Mouse (Mus musculus) MEL (cell line): ENCODE measurements around the gene Nat8f4. TPM values are rescaled to one million over a fixed set of nuclear protein-coding genes. Genes with fewer than 3 reads are reported as not detected.

Source experiments
- DNase-seq: peaks from one replicate; pipeline ENCODE4 v3.0.0; 2011; ENCODE audit warnings: low read depth, low spot score
- H3K27ac ChIP-seq: 2 replicates; pipeline ENCODE4 v1.5.1; 2012; ENCODE audit warnings: low read depth, mild to moderate bottlenecking, control low read depth, low read length, moderate library complexity; ENCODE audit not compliant: control insufficient read depth
- H3K27me3 ChIP-seq, 2 experiments: fragments of 150-350 bp in 1 of 2; sonication (generic) in 1 of 2; 2 replicates each; pipeline ENCODE4 v1.6.1; 2012; ENCODE audit warnings: low read length in 2 of 2, mild to moderate bottlenecking in 2 of 2, improper control_type of control experiment in 1 of 2, moderate library complexity in 1 of 2; ENCODE audit not compliant: insufficient read depth in 2 of 2, control insufficient read depth in 1 of 2
- H3K36me3 ChIP-seq, 2 experiments: 2 replicates each; pipeline ENCODE4 v1.6.1; 2012 to 2014; ENCODE audit warnings: low read length in 2 of 2, improper control_type of control experiment in 1 of 2, inconsistent platforms in 1 of 2, mild to moderate bottlenecking in 1 of 2; ENCODE audit not compliant: insufficient read depth in 2 of 2, control insufficient read depth in 1 of 2
- H3K4me1 ChIP-seq, 2 experiments: fragments of 150-350 bp in 1 of 2; sonication (generic) in 1 of 2; 2 replicates each; pipeline ENCODE4 v1.6.1; 2012; ENCODE audit warnings: low read length in 2 of 2, improper control_type of control experiment in 1 of 2, mild to moderate bottlenecking in 1 of 2; ENCODE audit not compliant: insufficient read depth in 2 of 2, control insufficient read depth in 1 of 2
- H3K4me3 ChIP-seq, 2 experiments: fragments of 150-350 bp in 1 of 2; sonication (generic) in 1 of 2; 2 replicates each; pipeline ENCODE4 v1.5.1; 2012; ENCODE audit warnings: low read depth in 2 of 2, low read length in 2 of 2, mild to moderate bottlenecking in 2 of 2, moderate library complexity in 2 of 2, control low read depth in 1 of 2, improper control_type of control experiment in 1 of 2; ENCODE audit not compliant: control insufficient read depth in 1 of 2, insufficient read depth in 1 of 2
- H3K79me2 ChIP-seq: 2 replicates; pipeline ENCODE4 v1.6.1; 2012; ENCODE audit warnings: mild to moderate bottlenecking, low read length, moderate library complexity; ENCODE audit not compliant: control insufficient read depth, poor library complexity, insufficient read depth
- H3K9ac ChIP-seq: 2 replicates; pipeline ENCODE4 v1.6.1; 2012; ENCODE audit warnings: low read depth, mild to moderate bottlenecking, control low read depth, low read length, moderate library complexity; ENCODE audit not compliant: control insufficient read depth, poor library complexity, severe bottlenecking
- H3K9me3 ChIP-seq: fragments of 150-350 bp; sonication (generic); replicated peaks from 2 replicates; pipeline ENCODE4 v1.6.1; 2012; ENCODE audit warnings: mild to moderate bottlenecking, low read length, improper control_type of control experiment, moderate library complexity; ENCODE audit not compliant: insufficient read depth
- CHD2 ChIP-seq: IDR thresholded peaks from 2 replicates; pipeline ENCODE4 v1.6.1; 2011; ENCODE audit warnings: low read length, improper control_type of control experiment
- E2F4 ChIP-seq: IDR thresholded peaks from 2 replicates; pipeline ENCODE4 v1.6.1; 2011; ENCODE audit warnings: low read depth, low read length, improper control_type of control experiment, borderline replicate concordance
- ELF1 ChIP-seq: IDR thresholded peaks from 2 replicates; pipeline ENCODE4 v1.6.1; 2014; ENCODE audit warnings: low read depth, mild to moderate bottlenecking, inconsistent platforms, low read length, improper control_type of control experiment, moderate library complexity
- ETS1 ChIP-seq: IDR thresholded peaks from 2 replicates; pipeline ENCODE4 v1.6.1; 2012; ENCODE audit warnings: low read depth, mild to moderate bottlenecking, inconsistent platforms, low read length, improper control_type of control experiment, moderate library complexity
- HCFC1 ChIP-seq: IDR thresholded peaks from 2 replicates; pipeline ENCODE4 v1.6.1; 2012; ENCODE audit warnings: low read depth, mild to moderate bottlenecking, inconsistent platforms, low read length, improper control_type of control experiment, moderate library complexity
- KAT2A ChIP-seq: conservative IDR thresholded peaks from 2 replicates; pipeline ENCODE4 v1.6.1; 2012; ENCODE audit warnings: low read depth, low read length, improper control_type of control experiment, inconsistent platforms
- MAFK ChIP-seq: IDR thresholded peaks from 2 replicates; pipeline ENCODE4 v1.6.1; 2011; ENCODE audit warnings: low read depth, mild to moderate bottlenecking, low read length, improper control_type of control experiment, borderline replicate concordance
- MEF2A ChIP-seq: IDR thresholded peaks from 2 replicates; pipeline ENCODE4 v1.6.1; 2014; ENCODE audit warnings: low read depth, mild to moderate bottlenecking, inconsistent platforms, low read length, improper control_type of control experiment; ENCODE audit not compliant: poor library complexity, insufficient replicate concordance, severe bottlenecking; ENCODE audit errors: extremely low read depth
- NRF1 ChIP-seq: IDR thresholded peaks from 2 replicates; pipeline ENCODE4 v1.6.1; 2014; ENCODE audit warnings: low read depth, mild to moderate bottlenecking, inconsistent platforms, low read length, improper control_type of control experiment, moderate library complexity; ENCODE audit not compliant: poor library complexity, insufficient read depth, severe bottlenecking
- POLR2A ChIP-seq, 2 experiments: IDR thresholded peaks; 2 replicates each; pipeline ENCODE4 v1.6.1; 2011 to 2012; ENCODE audit warnings: low read length in 2 of 2, mild to moderate bottlenecking in 2 of 2, control low read depth in 1 of 2, improper control_type of control experiment in 1 of 2, low read depth in 1 of 2, moderate library complexity in 1 of 2; ENCODE audit not compliant: control insufficient read depth in 1 of 2, insufficient read depth in 1 of 2, poor library complexity in 1 of 2
- POLR2AphosphoS2 ChIP-seq: IDR thresholded peaks from 2 replicates; pipeline ENCODE4 v1.6.1; 2011; ENCODE audit warnings: low read length, improper control_type of control experiment
- RAD21 ChIP-seq: IDR thresholded peaks from 2 replicates; pipeline ENCODE4 v1.6.1; 2011; ENCODE audit warnings: mild to moderate bottlenecking, low read depth, low read length, improper control_type of control experiment
- RCOR1 ChIP-seq: IDR thresholded peaks from 2 replicates; pipeline ENCODE4 v1.6.1; 2012; ENCODE audit warnings: low read depth, mild to moderate bottlenecking, inconsistent platforms, low read length, improper control_type of control experiment
- TCF12 ChIP-seq: IDR thresholded peaks from 2 replicates; pipeline ENCODE4 v1.6.1; 2014; ENCODE audit warnings: low read depth, mild to moderate bottlenecking, inconsistent platforms, low read length, improper control_type of control experiment, moderate library complexity
- UBTF ChIP-seq: IDR thresholded peaks from 2 replicates; pipeline ENCODE4 v1.6.1; 2012; ENCODE audit warnings: low read depth, mild to moderate bottlenecking, inconsistent platforms, low read length, improper control_type of control experiment, moderate library complexity, borderline replicate concordance; ENCODE audit not compliant: insufficient read depth
- USF1 ChIP-seq: IDR thresholded peaks from 2 replicates; pipeline ENCODE4 v1.6.1; 2014; ENCODE audit warnings: low read depth, mild to moderate bottlenecking, inconsistent platforms, low read length, improper control_type of control experiment, moderate library complexity
- ZC3H11A ChIP-seq: IDR thresholded peaks from 2 replicates; pipeline ENCODE4 v1.6.1; 2012; ENCODE audit warnings: low read depth, mild to moderate bottlenecking, inconsistent platforms, low read length, improper control_type of control experiment
- ZKSCAN1 ChIP-seq: IDR thresholded peaks from 2 replicates; pipeline ENCODE4 v1.6.1; 2012; ENCODE audit warnings: low read depth, mild to moderate bottlenecking, inconsistent platforms, low read length, improper control_type of control experiment, moderate library complexity
- polyA plus RNA-seq, 2 experiments: library from polyadenylated mRNA; stranded (reverse) in 1 of 2; unstranded in 1 of 2; fragments of >175 nt in 1 of 2; fragments of >200 nt in 1 of 2; gene quantifications; 2 replicates each; pipeline versions ENCODE4 v1.2.1 to v1.2.4; 2012; ENCODE audit warnings: low replicate concordance in 2 of 2, low read depth in 1 of 2; ENCODE audit not compliant: insufficient read length in 2 of 2, insufficient read depth in 1 of 2, missing spikeins in 1 of 2
- total RNA-seq: library from RNA; depleted of rRNA; stranded (reverse); fragments of 300-350 nt; gene quantifications from 2 replicates; pipeline ENCODE4 v1.2.3, GENCODE M21; 2012

Gene Nat8f4
- total and polyA plus RNA-seq, 3 experiments: 2.6 to 3.0 TPM; not detected in 1

DNA sequence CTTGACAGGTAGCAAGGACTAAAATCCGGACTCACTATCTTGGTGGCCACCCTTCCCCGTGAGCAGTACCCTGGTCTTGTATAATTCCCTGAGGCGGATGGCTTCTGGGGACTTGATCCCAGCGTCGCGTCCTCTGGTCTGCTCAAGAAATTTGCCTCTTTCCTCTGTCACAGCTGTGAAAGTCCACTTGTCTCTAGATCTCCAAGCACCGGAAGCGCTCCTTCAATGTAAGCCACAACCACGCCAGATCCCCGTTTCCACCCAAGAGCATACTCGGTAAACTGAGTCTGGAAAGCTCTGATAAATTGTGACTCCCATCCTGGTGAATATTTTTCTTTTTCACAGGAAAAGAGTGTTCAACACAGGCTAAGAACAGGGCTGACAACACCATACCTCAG, 10.5 kb upstream of the Nat8f4 start:
- Histone ChIP-seq H3K9me3 (no peaks in the 10 kb centered on the region), H3K4me1 (peaks cover 9% of the 10 kb centered on the region in 2 experiments; a peak in 3 of 4 replicates), H3K36me3 (peaks cover 0 to 9% of the 10 kb centered on the region in 2 experiments; a peak in 3 of 4 replicates), H3K27ac (peak overlapping the region; percentile 77), H3K27me3 (no peaks in the 10 kb centered on the region), H3K9ac (peak overlapping the region; percentile 73), H3K79me2 (peaks cover 12% of the 10 kb centered on the region), H3K4me3 (peak overlapping the region; percentile 71 to 80)
- DNase-seq: peak; percentile 66
- TF ChIP-seq E2F4: no peak
- 0 out of 2 replicates have a peak, but pooled peaks have one; percentile 26 for TF ChIP-seq ETS1

DNA sequence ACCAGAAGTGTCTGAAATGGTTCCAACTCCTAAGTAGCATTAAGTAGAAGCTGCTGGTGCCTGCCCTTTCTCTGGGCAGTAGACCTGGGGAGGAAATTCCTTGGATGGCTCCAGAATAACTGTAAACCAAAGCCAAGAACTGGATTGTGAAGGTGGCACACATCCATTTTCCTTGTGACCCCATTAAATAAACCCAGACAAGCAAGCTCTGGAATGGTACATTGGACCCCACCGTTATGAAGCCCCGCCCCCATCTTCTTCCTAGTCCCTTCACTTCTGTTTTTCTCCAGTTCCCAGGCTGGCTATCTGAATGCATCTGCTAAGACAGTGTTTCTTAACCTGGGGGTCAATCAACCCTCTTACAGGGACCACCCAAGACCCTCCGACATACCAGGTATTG, 6.9 kb upstream of the Nat8f4 start, which contains the start of gene Tprkb:
Gene Tprkb (plus strand): TSS at position 279 of the 400 bp plus-strand sequence.
- Histone ChIP-seq H3K36me3 (peaks cover 0 to 9% of the 10 kb centered on the region in 2 experiments; a peak in 2 of 4 replicates), H3K27ac (no peak within 1 kb of the TSS), H3K9ac (no peak within 1 kb of the TSS), H3K79me2 (peaks cover 10% of the 10 kb centered on the region), H3K4me1 (peaks cover 8 to 9% of the 10 kb centered on the region in 2 experiments; a peak in 3 of 4 replicates)
- no peak for TF ChIP-seq USF1
- TF ChIP-seq UBTF: no peak
- no peak for TF ChIP-seq NRF1
- no peak for TF ChIP-seq ETS1
- TF ChIP-seq CHD2: no peak
- no peak for TF ChIP-seq RAD21
- no peak for TF ChIP-seq MEF2A
- no peak for TF ChIP-seq TCF12
- TF ChIP-seq POLR2AphosphoS2: no peak
- no peak for TF ChIP-seq RCOR1
- no peak for TF ChIP-seq ZKSCAN1
- no peak for TF ChIP-seq HCFC1
- no peak for TF ChIP-seq MAFK
- no peak for TF ChIP-seq ELF1
- no peak for TF ChIP-seq POLR2A (IDR thresholded peaks at IDR 0.05; ENCODE audit: control insufficient read depth in 1 of 2, insufficient read depth in 1 of 2, low read depth in 1 of 2, low read length in 2 of 2, poor library complexity in 1 of 2)
- TF ChIP-seq ZC3H11A: no peak
- TF ChIP-seq KAT2A: no peak
- TF ChIP-seq, all 39 proteins: peak for 0
- Histone ChIP-seq H3K4me3 (no peak within 1 kb of the TSS), H3K9me3 (no peaks in the 10 kb centered on the region), H3K27me3 (no peaks in the 10 kb centered on the region)
- DNase-seq: peak; percentile 45
